8 mouse cellular contexts compared by ENCODE assay signal in genomic region chr2:52072065-52072490, GRCm38 (mm10). TPM values are rescaled to one million over a fixed set of nuclear protein-coding genes. Genes with fewer than 3 reads are reported as not detected.
DNase-seq lines count a peak whose midpoint lies in the region; ATAC-seq lines count a peak whose summit lies in the region.

No protein-coding gene starts in this region.

- peaks cover 4% of the 10 kb centered on the region; the same call in 1 of the 2 replicates for H3K4me1 ChIP-seq in kidney, embryonic 14.5 days (ENCODE audit: control insufficient read depth, insufficient read depth, low read length)
- peaks cover 14% of the 10 kb centered on the region for H3K4me1 ChIP-seq in liver, embryonic 16.5 days (ENCODE audit: control insufficient read depth, low read depth, low read length)
- H3K4me1 ChIP-seq in stomach, embryonic 14.5 days (ENCODE audit: control insufficient read depth, insufficient read depth, low read length) = peaks cover 10% of the 10 kb centered on the region; the same call in 1 of the 2 replicates

- DNase-seq in kidney, postnatal 36 days = no peak
- DNase-seq in WW6 (ENCODE audit: low read depth, low spot score) = peak; percentile 87
- DNase-seq in adrenal gland, postnatal 4 days (ENCODE audit: low spot score in 2 of 2) = no peak
- DNase-seq in frontal cortex, postnatal 14 days (ENCODE audit: low spot score in 2 of 2) = no peak

- H3K9me3 ChIP-seq in kidney, embryonic 14.5 days (ENCODE audit: control insufficient read depth, low read length) = no peaks in the 10 kb centered on the region
- no peaks in the 10 kb centered on the region for H3K9me3 ChIP-seq in liver, embryonic 16.5 days (replicated peaks; ENCODE audit: control insufficient read depth, low read length)
- no peaks in the 10 kb centered on the region for H3K9me3 ChIP-seq in stomach, embryonic 14.5 days (ENCODE audit: control insufficient read depth, low read depth, low read length)

- H3K27me3 ChIP-seq in kidney, embryonic 14.5 days (ENCODE audit: control insufficient read depth, insufficient read depth, low read length) = no peaks in the 10 kb centered on the region
- no peaks in the 10 kb centered on the region for H3K27me3 ChIP-seq in liver, embryonic 16.5 days (ENCODE audit: control insufficient read depth, insufficient read depth, low read depth, low read length)
- no peaks in the 10 kb centered on the region for H3K27me3 ChIP-seq in stomach, embryonic 14.5 days (ENCODE audit: control insufficient read depth, insufficient read depth, low read length)

- whole genome bisulfite sequencing in kidney, embryonic 14.5 days = 4% methylated on average over 10 of the region's 10 CpGs
- WGBS in liver, embryonic 16.5 days (ENCODE audit: insufficient replicate concordance) = 14% methylated on average over 10 of the region's 10 CpGs
- 9% methylated on average over 10 of the region's 10 CpGs for WGBS in stomach, embryonic 14.5 days

- H3K9ac ChIP-seq in kidney, embryonic 14.5 days (ENCODE audit: low read depth, low read length) = peak overlapping the region; percentile 93
- H3K9ac ChIP-seq in liver, embryonic 16.5 days (ENCODE audit: low read depth, low read length) = peak overlapping the region; percentile 41
- no peak overlapping the region for H3K9ac ChIP-seq in stomach, embryonic 14.5 days (replicated peaks; ENCODE audit: low read depth, low read length)

- H3K4me3 ChIP-seq in kidney, embryonic 14.5 days (ENCODE audit: low read length) = peak overlapping the region; percentile 90
- H3K4me3 ChIP-seq in liver, embryonic 16.5 days (ENCODE audit: low read depth, low read length) = peak overlapping the region; percentile 96
- peak overlapping the region; percentile 98 for H3K4me3 ChIP-seq in stomach, embryonic 14.5 days (ENCODE audit: low read depth, low read length)

- peak overlapping the region; percentile 89; the same call in 1 of the 2 replicates for H3K27ac ChIP-seq in kidney, embryonic 14.5 days (ENCODE audit: low read depth, low read length)
- no peak overlapping the region; the same call in 1 of the 2 replicates for H3K27ac ChIP-seq in liver, embryonic 16.5 days (ENCODE audit: low read length)
- H3K27ac ChIP-seq in stomach, embryonic 14.5 days (ENCODE audit: low read length) = peak overlapping the region; percentile 89

- peak; percentile 21 for ATAC-seq in kidney, embryonic 14.5 days (ENCODE audit: low FRiP score, low TSS enrichment)
- ATAC-seq in granulocyte monocyte progenitor cell, adult 5-6 weeks (replicated peaks; ENCODE audit: poor library complexity, severe bottlenecking) = peak; percentile 18; the same call in 1 of the 2 replicates
- no peak for ATAC-seq in liver, embryonic 16.5 days (ENCODE audit: low read depth)
- peak; percentile 18; the same call in 1 of the 2 replicates for ATAC-seq in stomach, embryonic 14.5 days (ENCODE audit: insufficient number of reproducible peaks, insufficient read depth, low FRiP score, low read depth)

- peak overlapping the region; percentile 47 for H3K4me2 ChIP-seq in kidney, embryonic 14.5 days (replicated peaks; ENCODE audit: low read depth, low read length)
- H3K4me2 ChIP-seq in liver, embryonic 16.5 days (ENCODE audit: low read depth, low read length) = peak overlapping the region; percentile 75
- H3K4me2 ChIP-seq in stomach, embryonic 14.5 days (replicated peaks; ENCODE audit: low read depth, low read length) = peak overlapping the region; percentile 57

- peaks cover 23% of the 10 kb centered on the region for H3K36me3 ChIP-seq in kidney, embryonic 14.5 days (ENCODE audit: control insufficient read depth, insufficient read depth, low read length)
- H3K36me3 ChIP-seq in liver, embryonic 16.5 days (ENCODE audit: control insufficient read depth, insufficient read depth) = peaks cover 8% of the 10 kb centered on the region
- peaks cover 12% of the 10 kb centered on the region; the same call in 1 of the 2 replicates for H3K36me3 ChIP-seq in stomach, embryonic 14.5 days (ENCODE audit: control insufficient read depth, insufficient read depth, low read length)

RNA-seq across cellular contexts. Expression of gene Rif1, which starts 0.6 kb away (rescaled TPM):
- polyA plus RNA-seq in kidney, embryonic 14.5 days (2014; fragmentation: Nextera tagmentation; extraction: Ambion mirVana) = 53.5 and 64.2 TPM in 2 replicates
- total RNA-seq in granulocyte monocyte progenitor cell, adult 5-6 weeks (2014; fragmentation: Nextera tagmentation) = 82.1 and 90.8 TPM in 2 replicates
- total RNA-seq in granulocyte monocyte progenitor cell, adult 5-6 weeks (2017) = 94.3 and 103 TPM in 2 replicates
- 6.8 and 8.0 TPM in 2 replicates for polyA plus RNA-seq in liver, embryonic 16.5 days (2015; fragmentation: Nextera tagmentation; extraction: Ambion mirVana)
- 41.7 and 44.6 TPM in 2 replicates for polyA plus RNA-seq in stomach, embryonic 14.5 days (2014; fragmentation: Nextera tagmentation; extraction: Ambion mirVana)
- total RNA-seq in adrenal gland, postnatal 4 days (2021) = 10 to 100 TPM; 35.3 to 45.4 TPM

RNA-seq across cellular contexts. Expression of gene Tnfaip6, which starts 34.3 kb away (rescaled TPM):
- 7.7 and 8.2 TPM in 2 replicates for polyA plus RNA-seq in kidney, embryonic 14.5 days (2014; fragmentation: Nextera tagmentation; extraction: Ambion mirVana)
- 0.92 TPM in 1 of 2 replicates, not detected in the other for total RNA-seq in granulocyte monocyte progenitor cell, adult 5-6 weeks (2014; fragmentation: Nextera tagmentation)
- total RNA-seq in granulocyte monocyte progenitor cell, adult 5-6 weeks (2017) = 0.31 and 0.65 TPM in 2 replicates
- 0.08 and 0.20 TPM in 2 replicates for polyA plus RNA-seq in liver, embryonic 16.5 days (2015; fragmentation: Nextera tagmentation; extraction: Ambion mirVana)
- polyA plus RNA-seq in stomach, embryonic 14.5 days (2014; fragmentation: Nextera tagmentation; extraction: Ambion mirVana) = 3.6 and 3.7 TPM in 2 replicates
- total RNA-seq in adrenal gland, postnatal 4 days (2021) = 1 to 10 TPM; 1.9 to 2.3 TPM
